Mouse (Mus musculus): Measurements from ENCODE around the gene Tnrc6b. TPM values are rescaled to one million over a fixed set of nuclear protein-coding genes. Genes with fewer than 3 reads are reported as not detected.
"Not testable (repeated sequence)": the region's sequence is repeated elsewhere in the genome, so short reads cannot be mapped to it uniquely, and the experiment has no call there.

Tnrc6b gene
- polyA plus RNA-seq, 1 experiment from 2014 or later, result 27.4 TPM

DNA sequence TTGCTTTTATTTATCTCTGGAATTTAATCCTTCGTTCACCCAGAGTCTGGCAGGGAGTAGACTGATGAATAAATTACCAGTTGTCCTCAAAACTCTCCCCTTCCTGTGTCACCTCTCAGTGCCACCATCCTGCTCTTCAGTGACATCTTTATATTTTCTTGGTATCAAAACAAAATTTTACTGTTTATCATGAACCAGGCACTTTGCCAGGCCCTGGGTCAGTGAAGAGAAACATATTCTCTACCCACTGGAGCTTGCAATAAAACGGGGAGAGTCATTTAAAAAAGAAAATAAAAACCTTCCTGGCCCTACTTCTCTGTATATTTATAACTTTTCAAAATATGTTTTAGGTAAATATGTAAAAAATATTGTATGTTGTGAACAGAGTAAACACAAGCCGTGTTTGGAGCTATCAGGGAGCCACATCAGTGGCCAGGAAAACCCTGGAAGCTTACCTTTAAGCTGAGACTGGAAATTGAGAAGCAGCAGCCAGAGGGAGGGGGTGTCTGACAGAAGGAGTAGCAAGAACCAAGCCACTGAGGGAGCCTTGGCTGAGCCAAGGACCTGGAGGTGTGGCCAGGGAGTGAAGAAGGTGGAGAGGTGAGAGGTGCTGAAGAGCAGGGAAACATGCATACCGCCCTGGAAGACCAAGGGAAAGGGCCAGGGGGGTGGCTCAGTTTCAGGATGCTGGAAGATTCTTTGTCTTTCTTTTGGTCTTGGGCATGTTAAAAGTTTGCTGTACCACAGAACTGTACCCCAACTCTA lies 21.3 kb downstream of the Tnrc6b start:
- no peak overlapping the region for H3K4me3 ChIP-seq (ENCODE audit: low read length)
- H3K27ac ChIP-seq (ENCODE audit: low read length), result peak overlapping the region; percentile 16
- H3K9ac ChIP-seq (replicated peaks; ENCODE audit: low read length), result no peak overlapping the region
- no peaks in the 10 kb centered on the region for H3K9me3 ChIP-seq (ENCODE audit: low read length)
- peaks cover 16% of the 10 kb centered on the region for H3K4me1 ChIP-seq (ENCODE audit: insufficient read depth, low read length)
- H3K4me2 ChIP-seq (replicated peaks; ENCODE audit: low read depth, low read length), result no peak overlapping the region
- H3K27me3 ChIP-seq (ENCODE audit: insufficient read depth, low read length), result no peaks in the 10 kb centered on the region
- peak; percentile 35; the same call in 1 of the 2 replicates for ATAC-seq (ENCODE audit: low FRiP score, low TSS enrichment)
- 23% methylated on average over 4 of the region's 4 CpGs for WGBS
- H3K36me3 ChIP-seq (ENCODE audit: insufficient read depth, low read length), result no peaks in the 10 kb centered on the region

DNA sequence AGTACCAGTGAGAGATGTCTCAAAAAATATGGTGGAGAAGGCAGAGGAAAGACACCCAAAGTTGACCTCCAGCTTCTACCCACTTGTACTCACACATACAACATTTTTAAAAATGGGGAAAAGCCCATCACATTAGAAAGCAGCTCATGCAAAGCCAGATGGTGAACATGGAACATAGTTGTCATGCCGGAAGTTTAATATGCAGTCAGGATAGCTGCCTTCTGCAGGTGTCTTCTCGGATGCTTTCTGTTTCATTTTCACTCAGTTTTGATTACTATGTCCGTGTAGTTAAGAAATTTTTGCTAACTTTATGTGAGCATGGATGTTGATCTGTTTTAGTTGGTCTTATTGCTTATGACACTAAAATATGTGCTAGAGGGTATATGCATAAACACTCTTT lies 24.2 kb downstream of the Tnrc6b start:
- Histone ChIP-seq H3K4me2 (replicated peaks; ENCODE audit: low read depth, low read length) (no peak overlapping the region), H3K4me1 (ENCODE audit: insufficient read depth, low read length) (peaks cover 16% of the 10 kb centered on the region), H3K36me3 (ENCODE audit: insufficient read depth, low read length) (no peaks in the 10 kb centered on the region), H3K4me3 (ENCODE audit: low read length) (no peak overlapping the region), H3K9ac (replicated peaks; ENCODE audit: low read length) (no peak overlapping the region), H3K27ac (ENCODE audit: low read length) (no peak overlapping the region), H3K27me3 (ENCODE audit: insufficient read depth, low read length) (no peaks in the 10 kb centered on the region), H3K9me3 (ENCODE audit: low read length) (no peaks in the 10 kb centered on the region)
- ATAC-seq (ENCODE audit: low FRiP score, low TSS enrichment), result no peak
- 90% methylated on average over 3 of the region's 3 CpGs for WGBS

DNA sequence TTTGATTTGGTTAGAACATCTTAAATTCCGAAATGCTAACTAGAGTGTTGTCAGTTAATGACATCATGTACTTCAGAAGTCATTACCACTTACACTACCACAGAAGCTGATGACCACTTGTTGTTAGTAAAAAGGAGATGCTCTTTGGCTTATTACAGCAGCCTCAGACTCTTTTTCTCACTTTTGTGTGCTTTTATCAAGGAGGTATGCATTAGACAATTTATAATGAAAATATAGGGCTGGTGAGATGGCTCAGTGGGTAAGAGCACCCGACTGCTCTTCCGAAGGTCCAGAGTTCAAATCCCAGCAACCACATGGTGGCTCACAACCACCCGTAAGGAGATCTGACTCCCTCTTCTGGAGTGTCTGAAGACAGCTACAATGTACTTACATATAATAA lies 24.6 kb downstream of the Tnrc6b start:
- not testable (repeated sequence) for H3K36me3 ChIP-seq (ENCODE audit: insufficient read depth, low read length); H3K9ac ChIP-seq (replicated peaks; ENCODE audit: low read length); H3K27me3 ChIP-seq (ENCODE audit: insufficient read depth, low read length); H3K9me3 ChIP-seq (ENCODE audit: low read length); H3K4me3 ChIP-seq (ENCODE audit: low read length); H3K4me2 ChIP-seq (replicated peaks; ENCODE audit: low read depth, low read length); H3K27ac ChIP-seq (ENCODE audit: low read length); ATAC-seq (ENCODE audit: low FRiP score, low TSS enrichment)
- peaks cover 16% of the 10 kb centered on the region for H3K4me1 ChIP-seq (ENCODE audit: insufficient read depth, low read length)
- WGBS, result 94% methylated on average over 3 of the region's 4 CpGs

DNA sequence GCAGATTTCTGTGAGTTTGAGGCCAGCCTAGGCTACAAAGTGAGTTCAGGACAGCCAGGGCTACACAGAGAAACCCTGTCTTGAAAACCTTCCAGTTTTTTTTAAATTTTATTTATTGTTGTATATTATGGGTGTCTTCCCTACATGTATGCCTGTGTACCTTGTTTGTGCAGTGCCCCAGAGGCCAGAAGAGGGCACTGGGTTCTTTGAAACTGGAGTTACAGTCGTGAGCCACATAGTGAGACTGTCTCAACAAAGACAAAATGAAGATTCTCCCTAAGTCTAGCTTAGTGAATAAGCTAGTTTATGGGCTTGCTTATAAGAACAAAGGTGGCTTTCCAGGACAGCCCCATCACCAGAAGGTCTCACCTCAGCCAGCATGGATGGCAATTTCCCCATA lies 25.4 kb downstream of the Tnrc6b start:
- WGBS, result 43% methylated on average over 1 of the region's 1 CpGs
- ATAC-seq (ENCODE audit: low FRiP score, low TSS enrichment), result no peak

DNA sequence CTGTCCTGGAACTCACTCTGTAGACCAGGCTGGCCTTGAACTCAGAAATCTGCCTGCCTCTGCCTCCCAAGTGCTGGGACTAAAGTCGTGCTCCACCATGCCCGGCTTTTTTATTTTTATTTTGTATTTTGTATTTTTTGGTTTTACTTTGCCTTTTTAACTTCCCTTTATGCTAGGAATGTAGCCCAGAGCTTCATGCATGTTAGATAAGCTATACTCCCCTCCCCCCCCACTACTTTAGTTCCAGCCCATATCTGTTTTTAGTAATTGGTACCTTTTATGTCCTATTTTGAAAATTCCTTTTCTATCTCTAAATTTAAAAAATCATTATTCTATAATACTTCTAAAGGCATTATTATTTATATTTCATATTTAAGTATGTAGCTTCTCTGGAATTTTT lies 27.1 kb downstream of the Tnrc6b start:
- Histone ChIP-seq H3K9me3 (ENCODE audit: low read length) (no peaks in the 10 kb centered on the region), H3K4me2 (replicated peaks; ENCODE audit: low read depth, low read length) (no peak overlapping the region), H3K9ac (replicated peaks; ENCODE audit: low read length) (no peak overlapping the region), H3K4me3 (ENCODE audit: low read length) (no peak overlapping the region), H3K4me1 (ENCODE audit: insufficient read depth, low read length) (no peaks in the 10 kb centered on the region), H3K27me3 (ENCODE audit: insufficient read depth, low read length) (no peaks in the 10 kb centered on the region), H3K36me3 (ENCODE audit: insufficient read depth, low read length) (no peaks in the 10 kb centered on the region), H3K27ac (ENCODE audit: low read length) (no peak overlapping the region)
- WGBS, result 95% methylated on average over 2 of the region's 2 CpGs
- no peak for ATAC-seq (ENCODE audit: low FRiP score, low TSS enrichment)

More for the DNA sequence above, 25.4 kb downstream of the Tnrc6b start:
- H3K4me3 ChIP-seq (ENCODE audit: low read length), result no peak overlapping the region
- peaks cover 12% of the 10 kb centered on the region for H3K4me1 ChIP-seq (ENCODE audit: insufficient read depth, low read length)
- H3K4me2 ChIP-seq (replicated peaks; ENCODE audit: low read depth, low read length), result no peak overlapping the region
- no peaks in the 10 kb centered on the region for H3K9me3 ChIP-seq (ENCODE audit: low read length)
- H3K36me3 ChIP-seq (ENCODE audit: insufficient read depth, low read length), result no peaks in the 10 kb centered on the region
- H3K27me3 ChIP-seq (ENCODE audit: insufficient read depth, low read length), result no peaks in the 10 kb centered on the region
- no peak overlapping the region for H3K27ac ChIP-seq (ENCODE audit: low read length)
- H3K9ac ChIP-seq (replicated peaks; ENCODE audit: low read length), result no peak overlapping the region

DNA sequence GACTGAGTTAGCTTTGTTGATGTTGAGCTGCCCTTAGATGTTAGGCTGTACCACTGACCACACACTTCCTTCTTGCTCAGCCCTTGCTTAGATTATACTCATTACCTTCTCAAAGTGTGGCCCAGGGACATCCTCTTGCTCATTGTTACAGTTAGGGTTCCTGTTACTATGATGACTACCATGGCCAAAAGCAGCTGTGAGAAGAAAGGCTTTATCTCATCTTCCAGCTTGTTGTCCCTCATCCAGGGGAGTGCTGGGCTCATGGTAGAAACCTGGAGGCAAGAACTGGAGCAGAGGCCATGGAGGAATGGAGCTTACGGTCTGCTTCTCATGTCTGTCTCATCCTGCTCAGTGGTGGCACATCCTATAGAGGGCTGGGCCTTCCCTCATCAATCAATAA lies 28.9 kb downstream of the Tnrc6b start:
- H3K4me2 ChIP-seq (replicated peaks; ENCODE audit: low read depth, low read length), result no peak overlapping the region
- H3K4me1 ChIP-seq (ENCODE audit: insufficient read depth, low read length), result no peaks in the 10 kb centered on the region
- H3K36me3 ChIP-seq (ENCODE audit: insufficient read depth, low read length), result no peaks in the 10 kb centered on the region
- no peak overlapping the region for H3K27ac ChIP-seq (ENCODE audit: low read length)
- ATAC-seq (ENCODE audit: low FRiP score, low TSS enrichment), result no peak
- H3K4me3 ChIP-seq (ENCODE audit: low read length), result no peak overlapping the region
- H3K9ac ChIP-seq (replicated peaks; ENCODE audit: low read length), result no peak overlapping the region
- no peaks in the 10 kb centered on the region for H3K27me3 ChIP-seq (ENCODE audit: insufficient read depth, low read length)
- WGBS, result 83% methylated on average over 1 of the region's 1 CpGs
- H3K9me3 ChIP-seq (ENCODE audit: low read length), result no peaks in the 10 kb centered on the region

DNA sequence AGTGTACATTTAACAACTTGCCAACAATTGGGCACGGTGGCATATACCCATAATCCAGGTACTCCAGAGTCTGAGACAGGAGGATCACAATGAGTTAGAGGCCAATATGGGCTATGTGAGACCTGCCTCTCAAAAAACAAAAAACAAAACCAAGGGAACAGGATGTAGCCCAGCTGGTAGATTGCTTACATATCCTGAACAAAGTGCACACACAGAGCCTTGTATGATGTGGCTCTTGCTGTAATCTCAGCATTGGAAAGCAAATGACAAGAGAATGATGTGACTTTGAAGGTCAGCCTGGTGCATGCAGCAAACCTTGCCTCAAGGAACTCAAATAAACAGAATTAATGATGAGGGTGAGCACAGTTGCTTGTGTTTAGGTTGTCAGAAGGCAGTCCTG lies 30.7 kb downstream of the Tnrc6b start:
- H3K4me1 ChIP-seq (ENCODE audit: insufficient read depth, low read length), result no peaks in the 10 kb centered on the region
- no peaks in the 10 kb centered on the region for H3K9me3 ChIP-seq (ENCODE audit: low read length)
- no peak for ATAC-seq (ENCODE audit: low FRiP score, low TSS enrichment)
- H3K27ac ChIP-seq (ENCODE audit: low read length), result no peak overlapping the region
- H3K4me3 ChIP-seq (ENCODE audit: low read length), result no peak overlapping the region
- H3K9ac ChIP-seq (replicated peaks; ENCODE audit: low read length), result no peak overlapping the region
- WGBS, result 91% methylated on average over 1 of the region's 1 CpGs
- H3K27me3 ChIP-seq (ENCODE audit: insufficient read depth, low read length), result no peaks in the 10 kb centered on the region
- no peak overlapping the region for H3K4me2 ChIP-seq (replicated peaks; ENCODE audit: low read depth, low read length)
- H3K36me3 ChIP-seq (ENCODE audit: insufficient read depth, low read length), result no peaks in the 10 kb centered on the region

DNA sequence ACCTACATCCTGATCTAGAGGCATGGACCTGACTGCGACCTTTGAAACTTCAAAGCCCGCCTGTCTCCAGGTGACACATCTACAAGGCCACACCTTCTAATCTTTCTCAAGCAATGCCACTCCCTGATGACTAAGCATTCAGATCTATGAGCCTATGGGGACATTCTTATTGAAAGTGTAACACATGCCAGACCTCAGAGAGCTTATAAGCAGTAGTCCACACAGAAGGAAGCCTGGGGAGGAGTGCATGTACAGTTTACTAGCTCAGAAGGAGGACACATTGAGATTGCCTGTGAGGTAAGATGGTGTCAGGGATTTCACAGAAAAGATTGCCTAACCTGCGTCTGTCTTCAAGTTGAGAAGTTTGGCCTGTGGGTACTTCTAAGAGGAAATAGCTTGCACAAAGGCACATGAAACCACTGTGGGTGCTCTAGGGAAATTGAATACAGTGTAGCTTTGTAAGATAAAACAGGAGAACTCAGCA lies 31.9 kb downstream of the Tnrc6b start:
- ATAC-seq (ENCODE audit: low FRiP score, low TSS enrichment), result no peak
- Histone ChIP-seq H3K27ac (ENCODE audit: low read length) (no peak overlapping the region), H3K27me3 (ENCODE audit: insufficient read depth, low read length) (no peaks in the 10 kb centered on the region), H3K36me3 (ENCODE audit: insufficient read depth, low read length) (no peaks in the 10 kb centered on the region), H3K4me3 (ENCODE audit: low read length) (no peak overlapping the region), H3K9me3 (ENCODE audit: low read length) (no peaks in the 10 kb centered on the region), H3K4me1 (ENCODE audit: insufficient read depth, low read length) (no peaks in the 10 kb centered on the region), H3K9ac (replicated peaks; ENCODE audit: low read length) (no peak overlapping the region), H3K4me2 (replicated peaks; ENCODE audit: low read depth, low read length) (no peak overlapping the region)
- 85% methylated on average over 3 of the region's 3 CpGs for WGBS

DNA sequence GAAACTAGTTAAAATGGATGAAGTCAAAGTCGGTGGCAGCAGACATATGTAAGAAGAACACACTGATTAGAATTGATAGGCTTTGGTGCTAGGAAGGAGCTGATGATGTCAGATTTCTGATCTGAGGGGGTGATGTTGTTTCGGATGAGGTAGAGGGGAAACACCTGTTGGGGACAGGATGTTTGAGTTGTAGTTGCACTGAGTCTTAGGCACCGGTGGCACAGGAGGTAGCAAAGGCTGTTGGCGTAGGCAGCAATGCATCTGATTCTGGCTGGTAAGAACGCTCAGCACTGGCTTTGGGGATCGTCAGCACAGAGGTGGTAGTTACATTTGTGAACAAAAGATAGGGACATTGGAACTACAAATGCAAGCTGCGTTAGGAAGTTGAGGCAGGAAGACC lies 32.5 kb downstream of the Tnrc6b start:
- H3K9ac ChIP-seq (replicated peaks; ENCODE audit: low read length), result no peak overlapping the region
- H3K4me1 ChIP-seq (ENCODE audit: insufficient read depth, low read length), result no peaks in the 10 kb centered on the region
- no peak for ATAC-seq (ENCODE audit: low FRiP score, low TSS enrichment)
- WGBS, result 84% methylated on average over 7 of the region's 7 CpGs
- H3K4me3 ChIP-seq (ENCODE audit: low read length), result no peak overlapping the region
- H3K27me3 ChIP-seq (ENCODE audit: insufficient read depth, low read length), result no peaks in the 10 kb centered on the region
- H3K4me2 ChIP-seq (replicated peaks; ENCODE audit: low read depth, low read length), result no peak overlapping the region
- H3K9me3 ChIP-seq (ENCODE audit: low read length), result no peaks in the 10 kb centered on the region
- no peak overlapping the region for H3K27ac ChIP-seq (ENCODE audit: low read length)
- H3K36me3 ChIP-seq (ENCODE audit: insufficient read depth, low read length), result no peaks in the 10 kb centered on the region

DNA sequence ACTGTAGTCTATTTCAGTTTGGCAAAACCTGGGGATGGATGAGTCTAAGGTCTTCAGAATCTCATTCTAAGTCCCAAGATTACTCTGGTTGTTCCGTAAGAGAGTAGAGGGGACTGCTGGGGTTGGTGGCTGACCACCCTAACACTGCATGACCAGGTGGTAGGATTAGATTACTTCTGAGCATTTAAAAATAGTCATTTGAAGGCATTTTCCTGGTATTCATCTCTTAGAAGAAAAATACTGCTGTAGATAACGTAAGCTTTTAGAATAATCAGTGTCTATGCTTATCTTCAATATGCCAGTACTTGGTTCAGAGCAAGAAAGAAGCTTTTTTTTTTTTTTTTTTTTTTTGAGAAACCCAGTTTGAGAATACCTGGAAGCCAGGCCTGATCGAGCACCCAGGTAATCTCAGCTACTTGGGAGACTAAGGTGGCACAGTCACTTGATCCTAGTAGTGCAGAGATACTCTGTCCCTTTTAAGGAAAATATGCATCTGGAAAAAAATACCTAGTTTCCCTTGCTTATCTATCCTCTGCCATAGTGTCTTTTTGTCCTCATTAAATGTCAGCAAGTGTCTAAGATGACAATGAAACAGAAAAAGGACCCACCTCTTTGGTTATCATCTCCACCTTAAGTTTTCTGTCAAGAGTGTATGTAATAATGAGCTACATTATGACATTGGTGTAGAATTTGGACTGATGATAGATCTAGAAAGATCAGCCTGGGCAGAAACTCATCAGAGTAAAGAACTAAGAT lies 33.7 kb downstream of the Tnrc6b start:
- H3K4me2 ChIP-seq (replicated peaks; ENCODE audit: low read depth, low read length), result no peak overlapping the region
- no peak overlapping the region for H3K4me3 ChIP-seq (ENCODE audit: low read length)
- no peaks in the 10 kb centered on the region for H3K4me1 ChIP-seq (ENCODE audit: insufficient read depth, low read length)
- H3K27ac ChIP-seq (ENCODE audit: low read length), result no peak overlapping the region
- no peak for ATAC-seq (ENCODE audit: low FRiP score, low TSS enrichment)
- H3K36me3 ChIP-seq (ENCODE audit: insufficient read depth, low read length), result no peaks in the 10 kb centered on the region
- H3K9me3 ChIP-seq (ENCODE audit: low read length), result no peaks in the 10 kb centered on the region
- H3K9ac ChIP-seq (replicated peaks; ENCODE audit: low read length), result no peak overlapping the region
- WGBS, result 89% methylated on average over 3 of the region's 3 CpGs
- H3K27me3 ChIP-seq (ENCODE audit: insufficient read depth, low read length), result no peaks in the 10 kb centered on the region

Data from kidney, embryonic 16.5 days (tissue).